Mouse (Mus musculus): Measurements from ENCODE around the gene Usb1. TPM values are rescaled to one million over a fixed set of nuclear protein-coding genes. Genes with fewer than 3 reads are reported as not detected.

Usb1 gene
- polyA plus RNA-seq, 1 experiment from 2014 or later, result 35.7 TPM

GRCm38 (mm10) chr8:95392604-95393003 lies 60.5 kb downstream of the Usb1 start:
- no peaks in the 10 kb centered on the region for H3K9me3 ChIP-seq (ENCODE audit: control insufficient read depth, low read length)
- H3K36me3 ChIP-seq (ENCODE audit: control insufficient read depth, insufficient read depth, low read length), result no peaks in the 10 kb centered on the region
- WGBS, result 79% methylated on average over 5 of the region's 5 CpGs
- H3K27ac ChIP-seq (ENCODE audit: low read depth, low read length), result no peak overlapping the region
- no peaks in the 10 kb centered on the region for H3K4me1 ChIP-seq (ENCODE audit: control insufficient read depth, insufficient read depth, low read depth, low read length)
- no peak for ATAC-seq
- no peaks in the 10 kb centered on the region for H3K27me3 ChIP-seq (replicated peaks; ENCODE audit: control insufficient read depth, insufficient read depth, low read length)
- no peak overlapping the region for H3K4me2 ChIP-seq (ENCODE audit: low read length)
- H3K4me3 ChIP-seq (ENCODE audit: low read length), result no peak overlapping the region
- H3K9ac ChIP-seq (ENCODE audit: low read depth, low read length), result no peak overlapping the region

- WGBS, result 44% methylated on average over 8 of the region's 8 CpGs
Measured at GRCm38 (mm10) chr8:95395186-95395918, 63.3 kb downstream of the Usb1 start.

DNA sequence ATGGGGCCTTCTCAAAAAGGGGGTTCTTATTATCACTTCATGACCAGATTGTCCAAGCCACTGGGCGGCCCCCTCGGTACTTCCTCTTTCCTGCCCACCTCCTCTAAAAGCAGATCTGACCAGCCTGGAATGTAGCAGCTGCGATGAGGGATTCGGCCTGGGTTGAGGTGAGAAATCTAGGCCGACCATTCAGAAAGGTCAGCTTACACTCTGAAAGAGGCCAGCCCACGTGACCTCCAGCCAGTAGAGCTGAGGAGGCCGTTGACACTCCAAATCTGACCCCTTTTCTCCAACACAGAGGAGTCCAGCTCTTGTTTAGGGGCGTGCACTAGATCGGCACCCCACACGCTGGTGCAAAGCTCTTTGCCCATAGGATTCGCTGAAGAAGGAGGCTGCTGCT lies 64.7 kb downstream of the Usb1 start:
- Histone ChIP-seq H3K9ac (ENCODE audit: low read depth, low read length) (no peak overlapping the region), H3K4me3 (ENCODE audit: low read length) (no peak overlapping the region), H3K27ac (ENCODE audit: low read depth, low read length) (no peak overlapping the region), H3K4me2 (ENCODE audit: low read length) (no peak overlapping the region), H3K36me3 (ENCODE audit: control insufficient read depth, insufficient read depth, low read length) (no peaks in the 10 kb centered on the region), H3K4me1 (ENCODE audit: control insufficient read depth, insufficient read depth, low read depth, low read length) (no peaks in the 10 kb centered on the region), H3K27me3 (replicated peaks; ENCODE audit: control insufficient read depth, insufficient read depth, low read length) (no peaks in the 10 kb centered on the region), H3K9me3 (ENCODE audit: control insufficient read depth, low read length) (no peaks in the 10 kb centered on the region)
- ATAC-seq, result no peak
- 65% methylated on average over 11 of the region's 11 CpGs for WGBS

More at GRCm38 (mm10) chr8:95395186-95395918, 63.3 kb downstream of the Usb1 start:
- no peak for ATAC-seq
- no peak overlapping the region for H3K9ac ChIP-seq (ENCODE audit: low read depth, low read length)
- H3K36me3 ChIP-seq (ENCODE audit: control insufficient read depth, insufficient read depth, low read length), result no peaks in the 10 kb centered on the region
- H3K27me3 ChIP-seq (replicated peaks; ENCODE audit: control insufficient read depth, insufficient read depth, low read length), result no peaks in the 10 kb centered on the region
- no peak overlapping the region for H3K4me3 ChIP-seq (ENCODE audit: low read length)
- H3K27ac ChIP-seq (ENCODE audit: low read depth, low read length), result no peak overlapping the region
- H3K4me1 ChIP-seq (ENCODE audit: control insufficient read depth, insufficient read depth, low read depth, low read length), result no peaks in the 10 kb centered on the region
- no peaks in the 10 kb centered on the region for H3K9me3 ChIP-seq (ENCODE audit: control insufficient read depth, low read length)
- no peak overlapping the region for H3K4me2 ChIP-seq (ENCODE audit: low read length)

Other genes starting within 250 kb of the Usb1 start
- gene Kifc3, start 129.5 kb upstream of the Usb1 start, polyA plus RNA-seq (2015; fragmentation: Nextera tagmentation; extraction: Ambion mirVana), result 24.0 and 27.7 TPM in 2 replicates
- 0.25 and 0.69 TPM in 2 replicates for gene Cngb1, start 25.7 kb upstream of the Usb1 start, polyA plus RNA-seq (2015; fragmentation: Nextera tagmentation; extraction: Ambion mirVana)
- gene Tepp, start 21.7 kb upstream of the Usb1 start, polyA plus RNA-seq (2015; fragmentation: Nextera tagmentation; extraction: Ambion mirVana), result 3.5 and 6.6 TPM in 2 replicates
- gene Zfp319, start 334 bp upstream of the Usb1 start, polyA plus RNA-seq (2015; fragmentation: Nextera tagmentation; extraction: Ambion mirVana), result 12.1 and 15.8 TPM in 2 replicates
- gene Mmp15, start 20.0 kb downstream of the Usb1 start, polyA plus RNA-seq (2015; fragmentation: Nextera tagmentation; extraction: Ambion mirVana), result 15.7 and 18.4 TPM in 2 replicates
- 121 and 124 TPM in 2 replicates for gene Cfap20, start 102.6 kb downstream of the Usb1 start, polyA plus RNA-seq (2015; fragmentation: Nextera tagmentation; extraction: Ambion mirVana)
- gene Csnk2a2, start 157.8 kb downstream of the Usb1 start, polyA plus RNA-seq (2015; fragmentation: Nextera tagmentation; extraction: Ambion mirVana), result 6.2 and 7.5 TPM in 2 replicates
- gene Ccdc113, start 201.8 kb downstream of the Usb1 start, polyA plus RNA-seq (2015; fragmentation: Nextera tagmentation; extraction: Ambion mirVana), result 2.4 and 3.4 TPM in 2 replicates
- not detected in 2 replicates for gene Prss54, start 244.1 kb downstream of the Usb1 start, polyA plus RNA-seq (2015; fragmentation: Nextera tagmentation; extraction: Ambion mirVana)

All from hindbrain, embryonic 16.5 days (tissue).